Mouse (Mus musculus): ENCODE results near the gene Ppfibp2.

DNA sequence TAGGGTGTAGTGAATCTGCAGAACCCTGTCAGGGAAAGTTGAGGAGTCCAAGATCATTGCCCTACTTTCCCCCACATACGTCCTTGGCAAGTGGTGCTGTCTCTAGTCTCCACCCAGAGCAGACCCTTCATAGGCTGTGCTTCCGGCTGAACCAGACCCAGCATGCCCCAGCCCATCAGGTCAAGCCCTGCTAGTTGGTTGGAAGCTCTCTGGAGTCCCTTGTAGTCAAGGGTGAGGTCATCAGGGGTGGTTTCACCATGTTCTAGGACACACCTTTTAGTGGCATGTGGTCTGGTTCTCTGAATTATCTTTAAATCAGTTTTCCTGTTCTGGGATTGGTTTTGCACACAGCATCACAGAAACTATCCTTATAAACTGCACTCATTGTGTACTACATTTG lies 86.3 kb downstream of the Ppfibp2 start:
- TF ChIP-seq CTCF (conservative IDR thresholded peaks at IDR 0.05; ENCODE audit: insufficient read depth, insufficient read length, low read depth, low read length) = no peak
- no peak for TF ChIP-seq POLR2A (IDR thresholded peaks at IDR 0.05; ENCODE audit: low read depth, low read length)
